Mouse (Mus musculus) lung, adult 2 months (tissue): ENCODE measurements at regions not wholly inside any gene's neighbourhood (a gene's known extent, or its start where the extent isn't known, plus 50 kb on each side); places are given as distances from the start of the nearest gene placed in this dataset.

Source experiments
- CTCF ChIP-seq: fragments of 200-500 bp; IDR thresholded peaks from 2 replicates; pipeline ENCODE4 v1.5.1; 2011; ENCODE audit warnings: mild to moderate bottlenecking, low read length, control low read depth; ENCODE audit not compliant: insufficient read depth
- POLR2A ChIP-seq: fragments of 200-500 bp; IDR thresholded peaks from 2 replicates; pipeline ENCODE4 v1.6.1; 2011; ENCODE audit warnings: low read depth, mild to moderate bottlenecking, control low read depth, low read length, borderline replicate concordance; ENCODE audit errors: extremely low read depth

- TF ChIP-seq CTCF (no peak), POLR2A (no peak)
Measured at GRCm38 (mm10) chr10:97886049-97886448, 159.5 kb upstream of the C030005K15Rik start.
